Mouse (Mus musculus): Measurements from ENCODE around the gene Ifrd2.
A peak's percentile ranks its signal among the peaks of the same experiment; 100 is the strongest.

DNA sequence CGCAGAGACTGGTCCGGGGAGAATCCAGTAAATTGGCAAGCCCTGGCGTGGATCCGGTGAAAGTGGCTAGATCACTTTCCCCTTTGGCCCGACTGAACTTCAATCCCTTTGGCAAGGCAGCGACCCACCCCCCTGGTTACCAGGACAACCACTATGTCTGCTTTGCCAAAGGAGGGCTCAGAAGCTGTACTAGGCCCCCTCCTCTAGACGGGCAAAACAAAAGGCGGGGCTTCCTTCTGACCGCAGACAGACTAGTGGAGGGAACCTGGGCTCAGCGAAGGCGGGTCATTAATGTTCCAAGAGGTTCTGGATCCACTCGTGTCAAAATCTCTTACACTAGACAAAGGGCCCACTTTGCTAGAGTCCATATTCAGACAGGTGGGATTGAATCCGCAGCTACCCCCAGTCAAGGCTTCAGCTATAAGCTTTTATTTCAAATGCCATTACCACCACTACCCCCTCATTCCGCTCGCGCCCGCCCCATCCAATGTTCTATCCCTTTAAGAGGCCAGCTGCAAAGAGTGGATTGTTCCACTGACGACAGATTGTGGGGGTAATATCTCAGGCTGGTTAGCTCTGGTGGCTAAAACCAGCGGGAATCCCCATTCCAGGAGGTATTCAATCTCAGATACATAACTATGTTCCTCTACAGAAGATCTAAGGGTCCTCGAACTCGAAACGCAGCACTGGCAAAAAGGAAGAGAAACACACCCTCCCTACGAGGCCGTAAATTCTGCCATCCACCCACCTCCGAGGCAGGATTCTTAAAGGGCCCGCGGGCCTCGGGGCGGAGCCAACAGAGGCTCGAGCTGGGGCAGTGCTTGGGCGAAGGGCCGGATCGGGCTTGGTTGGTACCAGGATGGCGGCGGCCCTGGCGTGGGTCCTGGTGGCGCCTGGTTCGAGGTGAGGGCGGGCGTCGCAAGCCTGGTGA is 18.8 kb upstream of the Ifrd2 start:
- no peak for TF ChIP-seq CTCF (IDR thresholded peaks at IDR 0.05 in 2 of 3, conservative IDR thresholded peaks at IDR 0.05 in 1 of 3; ENCODE audit: control insufficient read depth in 1 of 3, insufficient read depth in 1 of 3, low read depth in 2 of 3, low read length in 3 of 3, poor library complexity in 1 of 3, severe bottlenecking in 1 of 3)
- peak; percentile 50; the same call in 1 of the 2 replicates for TF ChIP-seq MAZ (IDR thresholded peaks at IDR 0.05; ENCODE audit: low read depth, low read length)
- no peak for TF ChIP-seq CHD2 (IDR thresholded peaks at IDR 0.05; ENCODE audit: low read length)
- no peak for TF ChIP-seq ZNF384 (IDR thresholded peaks at IDR 0.05; ENCODE audit: low read depth, low read length)
- TF ChIP-seq POLR2A (IDR thresholded peaks at IDR 0.05; ENCODE audit: control insufficient read depth in 1 of 2, insufficient read depth in 1 of 2, low read depth in 1 of 2, low read length in 2 of 2, poor library complexity in 1 of 2): peak; percentile 45 to 52; a peak in 1 of 4 replicates
- TF ChIP-seq HCFC1 (IDR thresholded peaks at IDR 0.05; ENCODE audit: low read depth, low read length): peak; percentile 83
- TF ChIP-seq TAL1 (IDR thresholded peaks at IDR 0.05; ENCODE audit: low read length): no peak
- TF ChIP-seq USF1 (IDR thresholded peaks at IDR 0.05; ENCODE audit: low read depth, low read length): no peak
- TF ChIP-seq MYB (IDR thresholded peaks at IDR 0.05; ENCODE audit: low read depth, low read length): no peak
- TF ChIP-seq MAX (IDR thresholded peaks at IDR 0.05; ENCODE audit: low read length): no peak
- no peak for TF ChIP-seq ZKSCAN1 (IDR thresholded peaks at IDR 0.05; ENCODE audit: low read depth, low read length)
- no peak for TF ChIP-seq NRF1 (IDR thresholded peaks at IDR 0.05; ENCODE audit: insufficient read depth, low read depth, low read length, poor library complexity, severe bottlenecking)
- no peak for TF ChIP-seq GATA1 (IDR thresholded peaks at IDR 0.05; ENCODE audit: low read depth, low read length)

Data from MEL (cell line).